Mouse (Mus musculus) lung, postnatal 0 days (tissue): ENCODE results near the gene Cyp2w1.

Source experiments
- CTCF ChIP-seq: IDR thresholded peaks from 2 replicates; pipeline ENCODE4 v1.5.1; 2016; ENCODE audit warnings: antibody characterized with exemption, mild to moderate bottlenecking
- EP300 ChIP-seq: IDR thresholded peaks from 2 replicates; pipeline ENCODE4 v1.6.1; 2016; ENCODE audit warnings: antibody characterized with exemption, mild to moderate bottlenecking, control low read depth

DNA sequence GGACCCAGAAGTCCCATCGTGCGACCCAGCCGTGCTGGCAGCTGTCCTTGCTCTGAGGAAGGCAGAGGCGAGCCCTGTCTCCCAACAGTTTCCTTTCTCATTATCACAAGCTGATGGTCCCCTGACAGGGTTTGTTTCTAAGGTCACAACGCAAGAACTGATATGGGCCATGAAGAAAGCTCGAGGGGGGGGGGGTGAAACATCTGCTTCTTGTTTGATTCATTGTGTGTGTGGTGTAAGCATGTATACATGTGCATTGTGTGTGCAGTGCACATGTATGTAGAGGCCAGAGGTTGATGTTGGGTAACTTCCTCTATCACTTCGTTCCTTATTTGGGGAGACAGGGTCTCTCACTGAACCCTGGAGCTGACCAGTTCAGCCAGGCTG lies 24.8 kb upstream of the Cyp2w1 start:
- no peak for TF ChIP-seq CTCF
- TF ChIP-seq EP300 = no peak
